Mouse (Mus musculus): Measurements from ENCODE around the gene Fat2.

Gene Fat2

GRCm38 (mm10) chr11:55236815-55237214 is 99.5 kb downstream of the Fat2 start:
- DNase-seq = no peak

- DNase-seq = no peak
These were observed 101.6 kb downstream of the Fat2 start for GRCm38 (mm10) chr11:55234791-55235190.

GRCm38 (mm10) chr11:55234288-55234687 is 102.1 kb downstream of the Fat2 start:
- DNase-seq = no peak

GRCm38 (mm10) chr11:55231034-55231433 is 105.3 kb downstream of the Fat2 start:
- DNase-seq = no peak

- DNase-seq = no peak
These were observed 115.1 kb downstream of the Fat2 start for GRCm38 (mm10) chr11:55221306-55221705.

GRCm38 (mm10) chr11:55218473-55218872 is 117.9 kb downstream of the Fat2 start:
- no peak for DNase-seq

- DNase-seq = no peak
These were observed 118.5 kb downstream of the Fat2 start for GRCm38 (mm10) chr11:55217880-55218279.

- DNase-seq = no peak
These were observed 118.9 kb downstream of the Fat2 start for GRCm38 (mm10) chr11:55217418-55217817.

GRCm38 (mm10) chr11:55216830-55217229 is 119.5 kb downstream of the Fat2 start:
- no peak for DNase-seq

GRCm38 (mm10) chr11:55216061-55216460 is 120.3 kb downstream of the Fat2 start:
- no peak for DNase-seq

- peak; percentile 14 for DNase-seq
These were observed 121.4 kb downstream of the Fat2 start for GRCm38 (mm10) chr11:55214978-55215377.

GRCm38 (mm10) chr11:55214161-55214560 is 122.2 kb downstream of the Fat2 start:
- DNase-seq = peak; percentile 10

GRCm38 (mm10) chr11:55213518-55213917 is 122.8 kb downstream of the Fat2 start:
- no peak for DNase-seq

GRCm38 (mm10) chr11:55209626-55210353 is 126.6 kb downstream of the Fat2 start:
- no peak for DNase-seq

GRCm38 (mm10) chr11:55209032-55209431 is 127.3 kb downstream of the Fat2 start:
- DNase-seq = no peak

GRCm38 (mm10) chr11:55208001-55208690 is 128.2 kb downstream of the Fat2 start:
- DNase-seq = no peak

- DNase-seq = peak; percentile 41
These were observed 131.8 kb downstream of the Fat2 start for GRCm38 (mm10) chr11:55204602-55205001.

GRCm38 (mm10) chr11:55204159-55204596 is 132.2 kb downstream of the Fat2 start, which contains the start of gene Slc36a1:
Gene Slc36a1 (plus strand): TSS chr11:55204350.
- peak; percentile 97 for DNase-seq

Data from lung, postnatal 10 days (tissue).